Mouse (Mus musculus) intestine, embryonic 16.5 days (tissue): ENCODE measurements around the gene Gtsf2. TPM values are rescaled to one million over a fixed set of nuclear protein-coding genes. Genes with fewer than 3 reads are reported as not detected.
A peak's percentile ranks its signal among the peaks of the same experiment; 100 is the strongest.

ENCODE experiments used
- ATAC-seq: fragments of 200-750 bp; cut with Nextera tagmentation; 2 replicates; pipeline ENCODE4 v1.8.0; 2017; ENCODE audit warnings: moderate TSS enrichment, moderate library complexity
- H3K27ac ChIP-seq: fragments of 300-500 bp; sonication (generic); 2 replicates; pipeline ENCODE4 v1.5.1; 2014; ENCODE audit warnings: mild to moderate bottlenecking, low read length
- H3K27me3 ChIP-seq: fragments of 300-500 bp; sonication (generic); replicated peaks from 2 replicates; pipeline ENCODE4 v1.6.1; 2014; ENCODE audit warnings: low read length, control low read depth, mixed read lengths; ENCODE audit not compliant: control insufficient read depth, insufficient read depth
- H3K36me3 ChIP-seq: fragments of 300-500 bp; sonication (generic); 2 replicates; pipeline ENCODE4 v1.6.1; 2014; ENCODE audit warnings: low read length, control low read depth; ENCODE audit not compliant: control insufficient read depth, insufficient read depth
- H3K4me1 ChIP-seq: fragments of 300-500 bp; sonication (generic); 2 replicates; pipeline ENCODE4 v1.6.1; 2014; ENCODE audit warnings: low read length, control low read depth, mixed read lengths; ENCODE audit not compliant: control insufficient read depth, insufficient read depth
- H3K4me2 ChIP-seq: fragments of 300-500 bp; sonication (generic); 2 replicates; pipeline ENCODE4 v1.6.1; 2014; ENCODE audit warnings: low read depth, low read length, control low read depth
- H3K4me3 ChIP-seq: fragments of 300-500 bp; sonication (generic); 2 replicates; pipeline ENCODE4 v1.5.1; 2014; ENCODE audit warnings: mild to moderate bottlenecking, low read length
- H3K9ac ChIP-seq: fragments of 300-500 bp; sonication (generic); 2 replicates; pipeline ENCODE4 v1.6.1; 2014; ENCODE audit warnings: low read depth, low read length
- H3K9me3 ChIP-seq: fragments of 300-500 bp; sonication (generic); 2 replicates; pipeline ENCODE4 v1.6.1; 2016; ENCODE audit warnings: low read length, control low read depth; ENCODE audit not compliant: control insufficient read depth
- WGBS: fragments of 180-500 bp; shearing (Covaris S2); extraction: QIAGEN DNeasy Blood & Tissue Kit; methylation state at CpG from one replicate; pipeline ENCODE4 v1.1.7; 2014; 5-methylcytosine and 5-hydroxymethylcytosine counted together
- polyA plus RNA-seq: library from polyadenylated mRNA; unstranded; fragments of >200 nt; fragmentation: Nextera tagmentation; extraction: Ambion mirVana; gene quantifications from 2 replicates; pipeline ENCODE4 v1.2.1, GENCODE M21; 2015

The Gtsf2 gene
- not detected in 2 replicates for polyA plus RNA-seq

DNA sequence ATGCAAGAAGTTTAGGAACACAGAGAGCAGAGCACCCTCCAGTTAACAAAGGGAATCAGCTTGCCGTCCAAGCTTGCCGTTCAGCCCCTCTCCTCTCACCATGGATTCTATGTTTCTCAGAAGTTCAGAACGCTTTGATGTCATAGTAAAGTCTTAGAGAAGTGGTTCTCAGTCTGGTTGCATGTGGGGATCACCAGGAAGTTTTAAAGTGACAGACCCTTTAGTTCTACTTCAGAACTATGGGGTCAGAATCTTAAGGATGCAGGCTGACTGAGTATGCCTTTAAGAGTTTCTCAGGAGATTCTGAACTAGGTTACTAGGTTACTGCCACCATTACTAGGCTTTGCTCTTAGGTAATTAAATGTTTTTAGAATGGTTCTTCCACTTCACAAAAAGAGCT, at the start of gene Gtsf2:
Gene Gtsf2, minus strand, starts transcription at position 101 of the 400 bp plus-strand sequence.
- no peak for ATAC-seq
- H3K36me3 ChIP-seq = no peaks in the 10 kb centered on the region
- no peaks in the 10 kb centered on the region for H3K27me3 ChIP-seq
- H3K27ac ChIP-seq = no peak within 1 kb of the TSS
- no peak within 1 kb of the TSS for H3K9ac ChIP-seq
- WGBS = 44% methylated on average over 3 of the region's 3 CpGs
- no peak within 1 kb of the TSS for H3K4me2 ChIP-seq
- no peak within 1 kb of the TSS for H3K4me3 ChIP-seq
- no peaks in the 10 kb centered on the region for H3K4me1 ChIP-seq
- H3K9me3 ChIP-seq = no peaks in the 10 kb centered on the region

DNA sequence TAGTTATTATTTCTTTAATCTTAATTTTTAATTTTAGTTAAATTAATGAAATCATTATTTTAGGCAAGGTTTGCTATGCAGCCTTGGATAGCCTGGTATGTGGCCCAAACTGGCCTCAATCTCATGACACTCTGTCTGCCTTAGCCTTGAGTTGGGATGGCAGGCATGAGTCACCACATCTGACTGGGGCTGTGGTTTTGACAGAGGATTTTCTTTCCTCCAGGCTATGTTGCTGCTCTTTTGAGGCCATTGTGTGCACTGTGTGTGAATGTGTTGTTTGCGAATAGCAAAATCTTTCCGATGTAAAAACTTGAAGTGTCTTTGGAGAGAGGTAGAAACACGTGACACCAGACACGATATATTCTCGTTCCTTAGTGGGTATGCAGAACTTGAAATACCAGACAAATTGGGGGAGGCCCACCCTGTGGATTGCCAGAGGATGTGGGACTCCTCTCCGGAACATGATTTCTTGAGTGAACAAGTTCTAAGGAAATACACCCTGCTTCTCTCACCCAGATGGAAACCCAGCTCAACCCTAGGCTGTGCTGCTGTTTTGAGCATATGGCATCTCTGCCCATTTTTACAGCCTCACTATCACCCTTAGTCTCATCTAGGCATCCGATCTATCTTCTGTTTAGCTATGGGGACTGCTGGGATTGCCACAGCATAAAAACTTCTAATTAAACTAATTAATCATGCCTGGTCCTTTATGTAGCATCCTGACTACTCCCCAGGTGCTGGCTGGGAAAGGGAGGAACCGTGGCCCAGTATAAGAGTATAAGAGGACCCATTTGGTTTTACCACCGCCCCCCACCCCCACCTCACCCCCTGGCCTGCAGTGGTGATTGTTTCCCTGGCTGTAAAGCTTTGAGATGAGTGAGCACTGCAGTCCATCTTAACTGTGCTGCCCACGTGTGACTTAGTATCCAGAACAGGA, 48.2 kb upstream of the Gtsf2 start:
- 67% methylated on average over 10 of the region's 10 CpGs for WGBS
- Histone ChIP-seq H3K4me3 (no peak overlapping the region), H3K36me3 (no peaks in the 10 kb centered on the region), H3K9ac (no peak overlapping the region), H3K27ac (no peak overlapping the region), H3K27me3 (no peaks in the 10 kb centered on the region), H3K9me3 (no peaks in the 10 kb centered on the region), H3K4me1 (no peaks in the 10 kb centered on the region), H3K4me2 (no peak overlapping the region)
- ATAC-seq = no peak

DNA sequence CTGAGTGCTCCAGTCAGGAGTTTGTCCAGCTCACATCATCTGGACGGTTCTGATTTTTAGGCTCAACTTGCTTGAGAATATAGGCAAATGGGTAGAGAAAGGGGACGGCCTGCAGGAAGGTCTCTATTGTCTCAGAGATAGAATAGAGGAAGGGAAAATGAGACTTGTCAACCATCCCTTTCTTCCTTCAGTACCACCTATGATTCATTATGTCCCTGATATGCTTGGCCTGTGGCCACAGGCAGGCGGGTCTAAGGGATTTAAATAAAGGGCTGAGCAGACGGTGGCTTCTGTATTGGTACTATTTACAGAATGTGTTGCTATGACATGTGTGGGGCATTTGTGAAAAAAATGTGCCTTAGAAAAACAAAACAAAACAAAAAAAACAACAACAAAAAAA, 40.1 kb upstream of the Gtsf2 start:
- no peak overlapping the region for H3K27ac ChIP-seq
- 59% methylated on average over 4 of the region's 4 CpGs for WGBS

GRCm38 (mm10) chr15:103486658-103487057, 38.4 kb upstream of the Gtsf2 start:
- Histone ChIP-seq H3K36me3 (no peaks in the 10 kb centered on the region), H3K9me3 (no peaks in the 10 kb centered on the region), H3K9ac (no peak overlapping the region), H3K27me3 (no peaks in the 10 kb centered on the region), H3K4me3 (no peak overlapping the region), H3K4me2 (no peak overlapping the region), H3K27ac (no peak overlapping the region), H3K4me1 (no peaks in the 10 kb centered on the region)
- ATAC-seq = no peak
- WGBS = 69% methylated on average over 1 of the region's 1 CpGs

More for the DNA sequence above, 40.1 kb upstream of the Gtsf2 start:
- no peak for ATAC-seq
- Histone ChIP-seq H3K4me2 (no peak overlapping the region), H3K9me3 (no peaks in the 10 kb centered on the region), H3K4me3 (no peak overlapping the region), H3K27me3 (no peaks in the 10 kb centered on the region), H3K36me3 (no peaks in the 10 kb centered on the region), H3K4me1 (no peaks in the 10 kb centered on the region), H3K9ac (no peak overlapping the region)

DNA sequence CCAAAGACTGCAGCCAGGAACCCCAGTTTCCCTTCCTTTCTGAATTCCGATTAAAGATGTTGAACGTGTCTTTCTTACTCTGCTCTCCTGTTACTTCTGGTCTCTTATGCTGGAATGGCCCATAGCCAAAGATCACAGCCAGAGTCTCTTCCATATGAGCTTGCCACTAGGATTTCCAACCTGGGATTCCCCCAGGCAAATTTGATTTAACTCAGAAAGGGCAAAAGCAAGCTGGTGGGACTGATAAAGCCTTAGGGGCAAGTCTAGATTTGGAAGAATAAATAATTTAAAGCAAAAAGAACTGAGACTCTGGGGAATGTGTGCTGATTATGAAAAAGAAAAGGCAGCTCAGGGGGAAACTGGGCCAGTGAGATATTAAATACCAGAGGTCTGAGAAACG, 36.8 kb upstream of the Gtsf2 start:
- Histone ChIP-seq H3K9ac (no peak overlapping the region), H3K4me1 (no peaks in the 10 kb centered on the region), H3K4me2 (no peak overlapping the region), H3K4me3 (no peak overlapping the region), H3K36me3 (no peaks in the 10 kb centered on the region), H3K27me3 (no peaks in the 10 kb centered on the region), H3K27ac (no peak overlapping the region), H3K9me3 (no peaks in the 10 kb centered on the region)
- no peak for ATAC-seq
- WGBS = 50% methylated on average over 3 of the region's 3 CpGs

DNA sequence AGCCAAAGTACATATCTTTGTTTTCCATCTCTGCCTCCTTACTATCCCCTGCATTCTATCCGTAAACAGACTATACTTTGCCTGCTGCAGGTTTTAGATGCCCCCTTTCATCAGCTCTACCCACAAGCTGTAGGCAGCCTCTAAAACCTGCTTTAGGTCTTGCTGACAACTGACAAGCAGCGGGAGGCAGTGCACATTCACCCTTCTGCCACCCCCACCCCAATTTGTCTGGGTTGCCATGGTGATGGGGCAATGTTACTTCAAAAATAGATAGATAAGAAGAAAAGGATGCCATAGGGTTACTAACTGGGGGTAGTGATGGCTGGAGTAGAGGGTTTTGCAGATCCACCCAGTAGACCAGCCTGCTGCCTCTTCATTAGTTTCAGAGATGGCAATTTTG, 36.2 kb upstream of the Gtsf2 start:
- Histone ChIP-seq H3K9me3 (no peaks in the 10 kb centered on the region), H3K4me1 (no peaks in the 10 kb centered on the region)

GRCm38 (mm10) chr15:103482488-103482887, 34.2 kb upstream of the Gtsf2 start:
- Histone ChIP-seq H3K9ac (no peak overlapping the region), H3K27ac (no peak overlapping the region), H3K27me3 (no peaks in the 10 kb centered on the region), H3K36me3 (no peaks in the 10 kb centered on the region), H3K9me3 (no peaks in the 10 kb centered on the region), H3K4me1 (no peaks in the 10 kb centered on the region), H3K4me3 (no peak overlapping the region), H3K4me2 (no peak overlapping the region)
- 3% methylated on average over 1 of the region's 1 CpGs for WGBS
- no peak for ATAC-seq

More for the DNA sequence above, 36.2 kb upstream of the Gtsf2 start:
- H3K4me3 ChIP-seq = no peak overlapping the region
- WGBS = 41% methylated on average over 2 of the region's 2 CpGs
- H3K4me2 ChIP-seq = no peak overlapping the region
- H3K9ac ChIP-seq = no peak overlapping the region
- no peak for ATAC-seq
- H3K27ac ChIP-seq = no peak overlapping the region
- no peaks in the 10 kb centered on the region for H3K36me3 ChIP-seq
- H3K27me3 ChIP-seq = no peaks in the 10 kb centered on the region

- Histone ChIP-seq H3K36me3 (no peaks in the 10 kb centered on the region), H3K4me1 (no peaks in the 10 kb centered on the region), H3K9me3 (no peaks in the 10 kb centered on the region), H3K27ac (peak overlapping the region; percentile 16; the same call in 1 of the 2 replicates), H3K9ac (no peak overlapping the region), H3K4me3 (no peak overlapping the region), H3K27me3 (no peaks in the 10 kb centered on the region), H3K4me2 (no peak overlapping the region)
- peak; percentile 54 for ATAC-seq
- WGBS = 51% methylated on average over 2 of the region's 2 CpGs
Observed at GRCm38 (mm10) chr15:103480129-103480528, 31.9 kb upstream of the Gtsf2 start.

GRCm38 (mm10) chr15:103479080-103479606, 30.9 kb upstream of the Gtsf2 start:
- peak; percentile 93 for ATAC-seq
- no peaks in the 10 kb centered on the region for H3K27me3 ChIP-seq
- no peaks in the 10 kb centered on the region for H3K36me3 ChIP-seq
- WGBS = 48% methylated on average over 1 of the region's 1 CpGs
- H3K27ac ChIP-seq = no peak overlapping the region; the same call in 1 of the 2 replicates
- no peaks in the 10 kb centered on the region for H3K9me3 ChIP-seq
- no peak overlapping the region for H3K9ac ChIP-seq
- no peaks in the 10 kb centered on the region for H3K4me1 ChIP-seq
- no peak overlapping the region for H3K4me2 ChIP-seq
- no peak overlapping the region for H3K4me3 ChIP-seq
